Mouse (Mus musculus) liver, postnatal 0 days (tissue): ENCODE measurements around the gene Qtrt1. TPM values are rescaled to one million over a fixed set of nuclear protein-coding genes. Genes with fewer than 3 reads are reported as not detected.
A peak's percentile ranks its signal among the peaks of the same experiment; 100 is the strongest.

Experiments used
- ATAC-seq: fragments of 200-750 bp; cut with Nextera tagmentation; 2 replicates; pipeline ENCODE4 v1.8.0; 2017; ENCODE audit warnings: mild to moderate bottlenecking, moderate library complexity
- DNase-seq: peaks from one replicate; pipeline ENCODE4 v3.0.0-alpha.2; 2016
- H3K27ac ChIP-seq: fragments of 300-500 bp; sonication (generic); 2 replicates; pipeline ENCODE4 v1.5.1; 2014; ENCODE audit warnings: antibody characterized with exemption, moderate library complexity, mild to moderate bottlenecking, low read depth
- H3K27me3 ChIP-seq: fragments of 300-500 bp; sonication (generic); 2 replicates; pipeline ENCODE4 v1.6.1; 2014; ENCODE audit warnings: low read length, control low read depth, mixed read lengths; ENCODE audit not compliant: insufficient read depth
- H3K36me3 ChIP-seq: fragments of 300-500 bp; sonication (generic); replicated peaks from 2 replicates; pipeline ENCODE4 v1.6.1; 2014; ENCODE audit warnings: mild to moderate bottlenecking, control low read depth, low read length, moderate library complexity, mixed read lengths; ENCODE audit not compliant: insufficient read depth
- H3K4me1 ChIP-seq: fragments of 300-500 bp; sonication (generic); 2 replicates; pipeline ENCODE4 v1.6.1; 2014; ENCODE audit warnings: antibody characterized with exemption, mild to moderate bottlenecking, control low read depth; ENCODE audit not compliant: insufficient read depth
- H3K4me2 ChIP-seq: fragments of 300-500 bp; sonication (generic); 2 replicates; pipeline ENCODE4 v1.6.1; 2014; ENCODE audit warnings: low read depth, mild to moderate bottlenecking, low read length, moderate library complexity, mixed read lengths
- H3K4me3 ChIP-seq: fragments of 300-500 bp; sonication (generic); 2 replicates; pipeline ENCODE4 v1.5.1; 2014; ENCODE audit warnings: low read depth, low read length
- H3K9ac ChIP-seq: fragments of 300-500 bp; sonication (generic); replicated peaks from 2 replicates; pipeline ENCODE4 v1.6.1; 2014; ENCODE audit warnings: mild to moderate bottlenecking, moderate library complexity
- H3K9me3 ChIP-seq: fragments of 300-500 bp; sonication (generic); 2 replicates; pipeline ENCODE4 v1.6.1; 2016; ENCODE audit warnings: mild to moderate bottlenecking, control low read depth, low read length, mixed read lengths
- CTCF ChIP-seq: sonication (generic); IDR thresholded peaks from 2 replicates; pipeline ENCODE4 v1.5.1; 2016; ENCODE audit warnings: antibody characterized with exemption, low read depth
- EP300 ChIP-seq: IDR thresholded peaks from 2 replicates; pipeline ENCODE4 v1.6.1; 2016; ENCODE audit warnings: antibody characterized with exemption, low read depth, mild to moderate bottlenecking
- WGBS: fragments of 180-500 bp; shearing (Covaris S2); extraction: QIAGEN DNeasy Blood & Tissue Kit; methylation state at CpG from one replicate; pipeline ENCODE4 v1.1.7; 2014; ENCODE audit not compliant: insufficient replicate concordance; 5-methylcytosine and 5-hydroxymethylcytosine counted together
- polyA plus RNA-seq: library from polyadenylated mRNA; unstranded; fragments of >200 nt; fragmentation: Nextera tagmentation; extraction: Ambion mirVana; gene quantifications from 2 replicates; pipeline ENCODE4 v1.2.1, GENCODE M21; 2015

Gene Qtrt1
- polyA plus RNA-seq, 1 experiment from 2014 or later, result 13.7 TPM

DNA sequence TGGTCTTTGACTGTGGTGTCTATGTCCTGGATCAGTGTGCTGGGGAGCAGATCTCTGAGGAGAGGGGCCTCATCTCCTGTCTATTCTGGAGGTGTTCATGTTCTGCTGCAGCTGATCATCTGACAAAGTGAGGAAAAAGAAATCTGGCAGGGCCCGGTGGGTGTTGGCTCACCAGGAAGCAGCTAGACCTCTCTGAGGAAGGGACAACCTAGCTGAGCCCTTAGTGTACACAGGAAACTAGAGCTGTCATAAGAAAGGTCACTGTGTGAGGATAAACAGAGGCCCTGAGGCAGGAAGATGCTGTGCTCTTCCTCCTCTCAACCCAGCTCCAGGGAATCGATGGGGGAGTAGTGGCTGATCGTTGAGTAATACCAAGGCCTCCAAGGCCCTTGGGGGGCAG is 38.6 kb downstream of the Qtrt1 start:
- H3K4me1 ChIP-seq, result peaks cover 41% of the 10 kb centered on the region
- no peak overlapping the region for H3K4me3 ChIP-seq
- DNase-seq (no peak), ATAC-seq (no peak)
- H3K27me3 ChIP-seq, result no peaks in the 10 kb centered on the region
- H3K4me2 ChIP-seq, result no peak overlapping the region
- no peak for TF ChIP-seq CTCF
- TF ChIP-seq EP300, result no peak
- peaks cover 9% of the 10 kb centered on the region for H3K36me3 ChIP-seq
- no peaks in the 10 kb centered on the region for H3K9me3 ChIP-seq
- 53% methylated on average over 3 of the region's 3 CpGs for WGBS
- H3K9ac ChIP-seq, result no peak overlapping the region
- H3K27ac ChIP-seq, result no peak overlapping the region

DNA sequence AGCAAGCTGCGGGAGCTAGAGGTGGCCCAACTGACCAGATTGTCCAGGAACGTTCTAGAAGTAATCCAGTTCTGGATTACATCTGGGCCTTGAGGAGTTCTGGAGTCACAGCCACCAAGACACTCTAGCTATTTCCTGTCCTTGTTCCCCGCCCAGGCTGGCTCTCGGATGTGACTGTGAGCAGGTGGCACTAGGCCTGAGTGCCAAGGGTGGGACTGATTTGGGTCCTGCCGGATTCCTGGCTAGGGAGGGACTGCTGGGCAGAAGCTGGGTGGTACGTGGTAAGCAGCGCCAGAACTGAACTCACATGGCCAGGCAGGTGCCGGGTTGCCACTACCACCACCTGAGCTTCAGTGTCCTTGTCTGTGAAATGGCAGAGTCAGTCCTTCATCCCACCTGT is 39.8 kb downstream of the Qtrt1 start:
- Histone ChIP-seq H3K9me3 (no peaks in the 10 kb centered on the region), H3K4me1 (peaks cover 46% of the 10 kb centered on the region), H3K9ac (no peak overlapping the region), H3K27me3 (no peaks in the 10 kb centered on the region), H3K27ac (0 out of 2 replicates have a peak overlapping the region, but pooled peaks have one; percentile 11), H3K4me3 (no peak overlapping the region), H3K4me2 (no peak overlapping the region), H3K36me3 (peaks cover 7% of the 10 kb centered on the region; the same call in 1 of the 2 replicates)
- WGBS, result 79% methylated on average over 8 of the region's 8 CpGs
- TF ChIP-seq EP300, result no peak
- TF ChIP-seq CTCF, result no peak
- ATAC-seq (no peak), DNase-seq (no peak)

DNA sequence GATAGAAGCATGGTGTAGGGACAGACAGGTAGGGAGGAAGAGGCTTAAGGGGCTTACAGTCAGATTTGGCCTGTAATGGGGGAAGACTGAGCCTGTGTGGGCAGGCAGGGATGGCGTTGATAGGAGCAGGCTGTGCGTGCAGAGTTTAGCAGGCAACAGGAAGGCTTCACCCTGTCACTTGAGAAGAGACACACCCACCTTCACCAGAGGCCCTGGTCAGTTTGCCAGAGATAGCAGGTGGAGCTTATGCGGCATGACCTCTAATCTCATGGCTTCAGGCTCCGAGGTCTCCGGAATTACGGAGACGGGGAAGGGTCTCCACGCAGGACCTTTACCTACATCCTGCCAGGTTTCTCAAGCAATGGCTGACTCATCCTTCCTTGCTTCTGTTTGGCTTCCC is 40.2 kb downstream of the Qtrt1 start:
- Histone ChIP-seq H3K27ac (peak overlapping the region; percentile 66; the same call in 1 of the 2 replicates), H3K4me1 (peaks cover 51% of the 10 kb centered on the region), H3K4me2 (no peak overlapping the region), H3K27me3 (no peaks in the 10 kb centered on the region), H3K36me3 (peaks cover 7% of the 10 kb centered on the region; the same call in 1 of the 2 replicates), H3K9ac (no peak overlapping the region), H3K9me3 (no peaks in the 10 kb centered on the region), H3K4me3 (no peak overlapping the region)
- WGBS, result 22% methylated on average over 8 of the region's 8 CpGs
- ATAC-seq (no peak), DNase-seq (no peak)
- no peak for TF ChIP-seq EP300
- TF ChIP-seq CTCF, result no peak

- H3K36me3 ChIP-seq, result peaks cover 3% of the 10 kb centered on the region; the same call in 1 of the 2 replicates
- no peak for TF ChIP-seq EP300
- no peak for TF ChIP-seq CTCF
- H3K4me1 ChIP-seq, result peaks cover 51% of the 10 kb centered on the region
- H3K9ac ChIP-seq, result no peak overlapping the region
- ATAC-seq (peak; percentile 35; the same call in 1 of the 2 replicates), DNase-seq (no peak)
- 58% methylated on average over 7 of the region's 7 CpGs for WGBS
- H3K9me3 ChIP-seq, result no peaks in the 10 kb centered on the region
- peak overlapping the region; percentile 5; the same call in 1 of the 2 replicates for H3K27ac ChIP-seq
- no peaks in the 10 kb centered on the region for H3K27me3 ChIP-seq
- H3K4me3 ChIP-seq, result no peak overlapping the region
- no peak overlapping the region for H3K4me2 ChIP-seq
Observed at GRCm38 (mm10) chr9:21453003-21453402, 41.4 kb downstream of the Qtrt1 start.

- ATAC-seq (no peak), DNase-seq (no peak)
- Histone ChIP-seq H3K4me3 (no peak overlapping the region), H3K27me3 (no peaks in the 10 kb centered on the region), H3K36me3 (peaks cover 6% of the 10 kb centered on the region), H3K4me2 (no peak overlapping the region), H3K9ac (no peak overlapping the region), H3K4me1 (peaks cover 46% of the 10 kb centered on the region), H3K9me3 (no peaks in the 10 kb centered on the region), H3K27ac (peak overlapping the region; percentile 5; the same call in 1 of the 2 replicates)
- TF ChIP-seq CTCF, result no peak
- no peak for TF ChIP-seq EP300
- WGBS, result 62% methylated on average over 2 of the region's 2 CpGs
Observed at GRCm38 (mm10) chr9:21453459-21453858, 41.8 kb downstream of the Qtrt1 start.

GRCm38 (mm10) chr9:21454556-21454955 is 42.9 kb downstream of the Qtrt1 start:
- Histone ChIP-seq H3K36me3 (peaks cover 15% of the 10 kb centered on the region), H3K4me1 (peaks cover 42% of the 10 kb centered on the region)

More at GRCm38 (mm10) chr9:21454556-21454955, 42.9 kb downstream of the Qtrt1 start:
- Histone ChIP-seq H3K9ac (no peak overlapping the region), H3K9me3 (no peaks in the 10 kb centered on the region), H3K4me2 (no peak overlapping the region), H3K27me3 (no peaks in the 10 kb centered on the region), H3K4me3 (no peak overlapping the region), H3K27ac (no peak overlapping the region)
- DNase-seq (no peak), ATAC-seq (no peak)
- WGBS, result 72% methylated on average over 4 of the region's 4 CpGs
- TF ChIP-seq EP300 (no peak), CTCF (no peak)
